8 mouse cellular contexts compared by ENCODE assay signal in genomic region chr17:26917560-26917959, GRCm38 (mm10). TPM values are rescaled to one million over a fixed set of nuclear protein-coding genes. Genes with fewer than 3 reads are reported as not detected.
A peak's percentile ranks its signal among the peaks of the same experiment; 100 is the strongest.
DNase-seq lines count a peak whose midpoint lies in the region; ATAC-seq and TF ChIP-seq lines count a peak whose summit lies in the region.
"Not testable (repeated sequence)": the region's sequence is repeated elsewhere in the genome, so short reads cannot be mapped to it uniquely, and the experiment has no call there.

No protein-coding gene starts in this region.

- not testable (repeated sequence) for H3K4me1 ChIP-seq in ES-Bruce4 (ENCODE audit: control insufficient read depth, insufficient read depth, low read length); embryonic facial prominence, embryonic 12.5 days; forebrain, embryonic 16.5 days (replicated peaks; ENCODE audit: control insufficient read depth, insufficient read depth, low read length); hindbrain, embryonic 11.5 days (replicated peaks; ENCODE audit: control insufficient read depth, insufficient read depth, low read length); kidney, embryonic 16.5 days (ENCODE audit: insufficient read depth, low read length); stomach, embryonic 14.5 days (ENCODE audit: control insufficient read depth, insufficient read depth, low read length)
- H3K4me1 ChIP-seq in liver, embryonic 13.5 days (replicated peaks), result peaks cover 32% of the 10 kb centered on the region
- H3K4me1 ChIP-seq in midbrain, embryonic 13.5 days (replicated peaks), result peaks cover 13% of the 10 kb centered on the region

- ATAC-seq in embryonic facial prominence, embryonic 12.5 days (ENCODE audit: insufficient number of reproducible peaks, insufficient read depth, low FRiP score, low TSS enrichment); forebrain, embryonic 16.5 days; hindbrain, embryonic 11.5 days (ENCODE audit: low FRiP score); kidney, embryonic 16.5 days (ENCODE audit: low FRiP score, low TSS enrichment); liver, embryonic 13.5 days (ENCODE audit: low read depth); midbrain, embryonic 13.5 days; stomach, embryonic 14.5 days (ENCODE audit: insufficient number of reproducible peaks, insufficient read depth, low FRiP score, low read depth): not testable (repeated sequence)

- H3K4me3 ChIP-seq in ES-Bruce4 (ENCODE audit: low read depth, low read length), result peak overlapping the region; percentile 83
- H3K4me3 ChIP-seq in embryonic facial prominence, embryonic 12.5 days, result peak overlapping the region; percentile 73
- peak overlapping the region; percentile 55 for H3K4me3 ChIP-seq in forebrain, embryonic 16.5 days (replicated peaks; ENCODE audit: low read length)
- peak overlapping the region; percentile 63 for H3K4me3 ChIP-seq in hindbrain, embryonic 11.5 days (ENCODE audit: low read depth, low read length)
- peak overlapping the region; percentile 72 for H3K4me3 ChIP-seq in kidney, embryonic 16.5 days (ENCODE audit: low read length)
- peak overlapping the region; percentile 86 for H3K4me3 ChIP-seq in liver, embryonic 13.5 days (replicated peaks)
- peak overlapping the region; percentile 69 for H3K4me3 ChIP-seq in midbrain, embryonic 13.5 days (replicated peaks)
- peak overlapping the region; percentile 63 for H3K4me3 ChIP-seq in stomach, embryonic 14.5 days (ENCODE audit: low read depth, low read length)

- DNase-seq in hindbrain, embryonic 11.5 days (ENCODE audit: low spot score), result peak; percentile 16
- DNase-seq in liver, embryonic 13.5 days, result not testable (repeated sequence)

- TF ChIP-seq POLR2A in ES-Bruce4 (IDR thresholded peaks at IDR 0.05; ENCODE audit: insufficient read depth, low read length), result not testable (repeated sequence)

- H3K36me3 ChIP-seq in ES-Bruce4 (ENCODE audit: control insufficient read depth, insufficient read depth, low read length, poor library complexity, severe bottlenecking), result peaks cover 28% of the 10 kb centered on the region
- H3K36me3 ChIP-seq in embryonic facial prominence, embryonic 12.5 days; forebrain, embryonic 16.5 days (ENCODE audit: control insufficient read depth, insufficient read depth); hindbrain, embryonic 11.5 days (ENCODE audit: control insufficient read depth, insufficient read depth, low read length); kidney, embryonic 16.5 days (ENCODE audit: insufficient read depth, low read length); midbrain, embryonic 13.5 days; stomach, embryonic 14.5 days (ENCODE audit: control insufficient read depth, insufficient read depth, low read length): not testable (repeated sequence)
- H3K36me3 ChIP-seq in liver, embryonic 13.5 days, result peaks cover 28% of the 10 kb centered on the region

- 2% methylated on average over 12 of the region's 12 CpGs for WGBS in embryonic facial prominence, embryonic 12.5 days
- under 1% methylated on average over 12 of the region's 12 CpGs for whole genome bisulfite sequencing in forebrain, embryonic 16.5 days
- 4% methylated on average over 12 of the region's 12 CpGs for WGBS in hindbrain, embryonic 11.5 days
- WGBS in kidney, embryonic 16.5 days, result 0% methylated on average over 12 of the region's 12 CpGs
- 2% methylated on average over 12 of the region's 12 CpGs for WGBS in liver, embryonic 13.5 days (ENCODE audit: insufficient replicate concordance)
- 2% methylated on average over 11 of the region's 12 CpGs for WGBS in midbrain, embryonic 13.5 days
- WGBS in stomach, embryonic 14.5 days, result 2% methylated on average over 12 of the region's 12 CpGs

- peak overlapping the region; percentile 65 for H3K4me2 ChIP-seq in embryonic facial prominence, embryonic 12.5 days (replicated peaks)
- peak overlapping the region; percentile 67 for H3K4me2 ChIP-seq in forebrain, embryonic 16.5 days (ENCODE audit: low read length)
- H3K4me2 ChIP-seq in hindbrain, embryonic 11.5 days (replicated peaks; ENCODE audit: low read depth, low read length), result peak overlapping the region; percentile 53
- H3K4me2 ChIP-seq in kidney, embryonic 16.5 days (replicated peaks; ENCODE audit: low read depth, low read length), result peak overlapping the region; percentile 62
- peak overlapping the region; percentile 78 for H3K4me2 ChIP-seq in liver, embryonic 13.5 days
- H3K4me2 ChIP-seq in midbrain, embryonic 13.5 days (replicated peaks), result peak overlapping the region; percentile 77
- peak overlapping the region; percentile 51 for H3K4me2 ChIP-seq in stomach, embryonic 14.5 days (replicated peaks; ENCODE audit: low read depth, low read length)

- not testable (repeated sequence) for H3K9me3 ChIP-seq in ES-Bruce4 (replicated peaks; ENCODE audit: control insufficient read depth, insufficient read depth, low read length, poor library complexity, severe bottlenecking); embryonic facial prominence, embryonic 12.5 days; forebrain, embryonic 16.5 days (ENCODE audit: control insufficient read depth, low read length); hindbrain, embryonic 11.5 days (ENCODE audit: control insufficient read depth, low read length); kidney, embryonic 16.5 days (ENCODE audit: low read length); liver, embryonic 13.5 days (replicated peaks); midbrain, embryonic 13.5 days; stomach, embryonic 14.5 days (ENCODE audit: control insufficient read depth, low read depth, low read length)

- not testable (repeated sequence) for H3K27me3 ChIP-seq in ES-Bruce4 (ENCODE audit: control insufficient read depth, insufficient read depth, low read length, poor library complexity, severe bottlenecking); embryonic facial prominence, embryonic 12.5 days; forebrain, embryonic 16.5 days (replicated peaks; ENCODE audit: control insufficient read depth, insufficient read depth, low read length); hindbrain, embryonic 11.5 days (ENCODE audit: control insufficient read depth, insufficient read depth, low read length); kidney, embryonic 16.5 days (ENCODE audit: insufficient read depth, low read length); liver, embryonic 13.5 days; midbrain, embryonic 13.5 days; stomach, embryonic 14.5 days (ENCODE audit: control insufficient read depth, insufficient read depth, low read length)

- peak overlapping the region; percentile 76 for H3K27ac ChIP-seq in ES-Bruce4 (ENCODE audit: insufficient read depth, low read length)
- not testable (repeated sequence) for H3K27ac ChIP-seq in embryonic facial prominence, embryonic 12.5 days; forebrain, embryonic 16.5 days (ENCODE audit: low read length); hindbrain, embryonic 11.5 days (ENCODE audit: low read depth, low read length); kidney, embryonic 16.5 days (ENCODE audit: low read length); midbrain, embryonic 13.5 days; stomach, embryonic 14.5 days (ENCODE audit: low read length)
- peak overlapping the region; percentile 85 for H3K27ac ChIP-seq in liver, embryonic 13.5 days

- TF ChIP-seq CTCF in ES-Bruce4 (IDR thresholded peaks at IDR 0.05; ENCODE audit: low read depth, low read length), result not testable (repeated sequence)

- H3K9ac ChIP-seq in ES-Bruce4 (ENCODE audit: low read depth, poor library complexity, severe bottlenecking), result peak overlapping the region; percentile 70
- peak overlapping the region; percentile 67 for H3K9ac ChIP-seq in embryonic facial prominence, embryonic 12.5 days
- H3K9ac ChIP-seq in forebrain, embryonic 16.5 days (replicated peaks; ENCODE audit: low read depth, low read length), result peak overlapping the region; percentile 54
- H3K9ac ChIP-seq in hindbrain, embryonic 11.5 days (ENCODE audit: low read depth, low read length), result peak overlapping the region; percentile 71
- H3K9ac ChIP-seq in kidney, embryonic 16.5 days (replicated peaks; ENCODE audit: low read length), result peak overlapping the region; percentile 77
- H3K9ac ChIP-seq in liver, embryonic 13.5 days, result peak overlapping the region; percentile 91
- H3K9ac ChIP-seq in midbrain, embryonic 13.5 days (replicated peaks), result peak overlapping the region; percentile 67
- peak overlapping the region; percentile 48 for H3K9ac ChIP-seq in stomach, embryonic 14.5 days (replicated peaks; ENCODE audit: low read depth, low read length)

- not testable (repeated sequence) for TF ChIP-seq EP300 in ES-Bruce4 (IDR thresholded peaks at IDR 0.05; ENCODE audit: insufficient read depth, low read depth, low read length)

RNA-seq across cellular contexts. Expression of gene Kifc5b, which starts 0.7 kb away (rescaled TPM):
- 43.0 and 43.2 TPM in 2 replicates for polyA plus RNA-seq in ES-Bruce4 (2011; ENCODE audit: insufficient read depth, insufficient read length, low read depth, missing spikeins)
- polyA plus RNA-seq in embryonic facial prominence, embryonic 12.5 days (2016; fragmentation: Nextera tagmentation; extraction: Ambion mirVana), result 7.9 and 9.7 TPM in 2 replicates
- 3.1 and 6.8 TPM in 2 replicates for polyA plus RNA-seq in forebrain, embryonic 16.5 days (2015; fragmentation: Nextera tagmentation; extraction: Ambion mirVana)
- 4.6 and 5.9 TPM in 2 replicates for polyA plus RNA-seq in hindbrain, embryonic 11.5 days (2014; fragmentation: Nextera tagmentation; extraction: Ambion mirVana)
- 8.2 and 10.8 TPM in 2 replicates for polyA plus RNA-seq in kidney, embryonic 16.5 days (2015; fragmentation: Nextera tagmentation; extraction: Ambion mirVana)
- polyA plus RNA-seq in liver, embryonic 13.5 days (2015; fragmentation: Nextera tagmentation; extraction: Ambion mirVana), result 4.7 and 5.2 TPM in 2 replicates
- polyA plus RNA-seq in midbrain, embryonic 13.5 days (2015; fragmentation: Nextera tagmentation; extraction: Ambion mirVana), result 4.2 and 4.4 TPM in 2 replicates
- 7.1 and 8.2 TPM in 2 replicates for polyA plus RNA-seq in stomach, embryonic 14.5 days (2014; fragmentation: Nextera tagmentation; extraction: Ambion mirVana)

RNA-seq across cellular contexts. Expression of gene Phf1, which starts 15.3 kb away (rescaled TPM):
- 7.8 and 8.7 TPM in 2 replicates for polyA plus RNA-seq in ES-Bruce4 (2011; ENCODE audit: insufficient read depth, insufficient read length, low read depth, missing spikeins)
- polyA plus RNA-seq in embryonic facial prominence, embryonic 12.5 days (2016; fragmentation: Nextera tagmentation; extraction: Ambion mirVana), result 13.9 and 17.1 TPM in 2 replicates
- polyA plus RNA-seq in forebrain, embryonic 16.5 days (2015; fragmentation: Nextera tagmentation; extraction: Ambion mirVana), result 16.2 and 19.7 TPM in 2 replicates
- polyA plus RNA-seq in hindbrain, embryonic 11.5 days (2014; fragmentation: Nextera tagmentation; extraction: Ambion mirVana), result 4.5 and 5.5 TPM in 2 replicates
- polyA plus RNA-seq in kidney, embryonic 16.5 days (2015; fragmentation: Nextera tagmentation; extraction: Ambion mirVana), result 9.3 and 9.4 TPM in 2 replicates
- 1.4 and 1.6 TPM in 2 replicates for polyA plus RNA-seq in liver, embryonic 13.5 days (2015; fragmentation: Nextera tagmentation; extraction: Ambion mirVana)
- polyA plus RNA-seq in midbrain, embryonic 13.5 days (2015; fragmentation: Nextera tagmentation; extraction: Ambion mirVana), result 13.6 and 17.7 TPM in 2 replicates
- polyA plus RNA-seq in stomach, embryonic 14.5 days (2014; fragmentation: Nextera tagmentation; extraction: Ambion mirVana), result 8.9 and 9.9 TPM in 2 replicates

RNA-seq across cellular contexts. Expression of gene Cuta, which starts 21.8 kb away (rescaled TPM):
- polyA plus RNA-seq in ES-Bruce4 (2011; ENCODE audit: insufficient read depth, insufficient read length, low read depth, missing spikeins), result 58.9 and 63.0 TPM in 2 replicates
- polyA plus RNA-seq in embryonic facial prominence, embryonic 12.5 days (2016; fragmentation: Nextera tagmentation; extraction: Ambion mirVana), result 172 and 174 TPM in 2 replicates
- polyA plus RNA-seq in forebrain, embryonic 16.5 days (2015; fragmentation: Nextera tagmentation; extraction: Ambion mirVana), result 137 and 138 TPM in 2 replicates
- 135 and 154 TPM in 2 replicates for polyA plus RNA-seq in hindbrain, embryonic 11.5 days (2014; fragmentation: Nextera tagmentation; extraction: Ambion mirVana)
- polyA plus RNA-seq in kidney, embryonic 16.5 days (2015; fragmentation: Nextera tagmentation; extraction: Ambion mirVana), result 187 and 203 TPM in 2 replicates
- 111 and 118 TPM in 2 replicates for polyA plus RNA-seq in liver, embryonic 13.5 days (2015; fragmentation: Nextera tagmentation; extraction: Ambion mirVana)
- 145 and 148 TPM in 2 replicates for polyA plus RNA-seq in midbrain, embryonic 13.5 days (2015; fragmentation: Nextera tagmentation; extraction: Ambion mirVana)
- polyA plus RNA-seq in stomach, embryonic 14.5 days (2014; fragmentation: Nextera tagmentation; extraction: Ambion mirVana), result 152 and 161 TPM in 2 replicates

RNA-seq across cellular contexts. Expression of gene Syngap1, which starts 23.5 kb away (rescaled TPM):
- polyA plus RNA-seq in ES-Bruce4 (2011; ENCODE audit: insufficient read depth, insufficient read length, low read depth, missing spikeins), result 23.5 and 24.5 TPM in 2 replicates
- 2.5 and 4.0 TPM in 2 replicates for polyA plus RNA-seq in embryonic facial prominence, embryonic 12.5 days (2016; fragmentation: Nextera tagmentation; extraction: Ambion mirVana)
- polyA plus RNA-seq in forebrain, embryonic 16.5 days (2015; fragmentation: Nextera tagmentation; extraction: Ambion mirVana), result 5.4 and 5.8 TPM in 2 replicates
- 3.4 and 4.7 TPM in 2 replicates for polyA plus RNA-seq in hindbrain, embryonic 11.5 days (2014; fragmentation: Nextera tagmentation; extraction: Ambion mirVana)
- polyA plus RNA-seq in kidney, embryonic 16.5 days (2015; fragmentation: Nextera tagmentation; extraction: Ambion mirVana), result 1.1 and 2.2 TPM in 2 replicates
- polyA plus RNA-seq in liver, embryonic 13.5 days (2015; fragmentation: Nextera tagmentation; extraction: Ambion mirVana), result 0.25 and 0.44 TPM in 2 replicates
- polyA plus RNA-seq in midbrain, embryonic 13.5 days (2015; fragmentation: Nextera tagmentation; extraction: Ambion mirVana), result 5.0 and 6.2 TPM in 2 replicates
- 3.0 and 3.3 TPM in 2 replicates for polyA plus RNA-seq in stomach, embryonic 14.5 days (2014; fragmentation: Nextera tagmentation; extraction: Ambion mirVana)

RNA-seq across cellular contexts. Expression of gene Zbtb9, which starts 55.4 kb away (rescaled TPM):
- polyA plus RNA-seq in ES-Bruce4 (2011; ENCODE audit: insufficient read depth, insufficient read length, low read depth, missing spikeins), result 11.0 and 12.4 TPM in 2 replicates
- 16.1 and 17.1 TPM in 2 replicates for polyA plus RNA-seq in embryonic facial prominence, embryonic 12.5 days (2016; fragmentation: Nextera tagmentation; extraction: Ambion mirVana)
- polyA plus RNA-seq in forebrain, embryonic 16.5 days (2015; fragmentation: Nextera tagmentation; extraction: Ambion mirVana), result 17.5 and 19.1 TPM in 2 replicates
- polyA plus RNA-seq in hindbrain, embryonic 11.5 days (2014; fragmentation: Nextera tagmentation; extraction: Ambion mirVana), result 10.5 and 13.2 TPM in 2 replicates
- polyA plus RNA-seq in kidney, embryonic 16.5 days (2015; fragmentation: Nextera tagmentation; extraction: Ambion mirVana), result 19.9 and 20.1 TPM in 2 replicates
- polyA plus RNA-seq in liver, embryonic 13.5 days (2015; fragmentation: Nextera tagmentation; extraction: Ambion mirVana), result 6.3 and 7.0 TPM in 2 replicates
- 18.9 and 20.8 TPM in 2 replicates for polyA plus RNA-seq in midbrain, embryonic 13.5 days (2015; fragmentation: Nextera tagmentation; extraction: Ambion mirVana)
- 9.8 and 10.5 TPM in 2 replicates for polyA plus RNA-seq in stomach, embryonic 14.5 days (2014; fragmentation: Nextera tagmentation; extraction: Ambion mirVana)
